Mouse (Mus musculus) adrenal gland, postnatal 36 days (tissue): ENCODE measurements at regions not wholly inside any gene's neighbourhood (a gene's known extent, or its start where the extent isn't known, plus 50 kb on each side); places are given as distances from the start of the nearest gene placed in this dataset.
A peak's percentile ranks its signal among the peaks of the same experiment; 100 is the strongest.

Experiments
- DNase-seq, 2 experiments: peaks; one replicate each; pipeline ENCODE4 v3.0.0; 2021; ENCODE audit warnings: mixed read lengths in 1 of 2

DNA sequence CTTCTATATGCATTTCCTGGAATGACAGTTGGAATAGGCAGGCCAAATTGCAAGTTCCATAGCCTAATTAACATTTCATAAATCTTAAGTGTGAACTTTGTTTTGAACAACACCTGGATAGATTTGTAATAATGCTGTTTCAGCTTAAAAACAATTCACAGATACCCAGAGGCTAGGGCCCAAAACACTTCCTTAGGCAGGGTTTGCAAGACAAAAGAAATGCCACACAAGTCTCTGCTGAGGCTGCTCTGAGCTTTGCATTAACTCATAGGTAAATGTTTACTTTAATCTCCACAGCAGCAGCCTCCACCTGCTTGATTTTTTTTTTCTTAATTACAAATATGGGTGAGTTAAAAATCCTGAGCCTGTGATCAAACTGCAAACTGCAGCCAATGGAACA, 118.4 kb downstream of the Gnat3 start:
- no peak for DNase-seq

DNA sequence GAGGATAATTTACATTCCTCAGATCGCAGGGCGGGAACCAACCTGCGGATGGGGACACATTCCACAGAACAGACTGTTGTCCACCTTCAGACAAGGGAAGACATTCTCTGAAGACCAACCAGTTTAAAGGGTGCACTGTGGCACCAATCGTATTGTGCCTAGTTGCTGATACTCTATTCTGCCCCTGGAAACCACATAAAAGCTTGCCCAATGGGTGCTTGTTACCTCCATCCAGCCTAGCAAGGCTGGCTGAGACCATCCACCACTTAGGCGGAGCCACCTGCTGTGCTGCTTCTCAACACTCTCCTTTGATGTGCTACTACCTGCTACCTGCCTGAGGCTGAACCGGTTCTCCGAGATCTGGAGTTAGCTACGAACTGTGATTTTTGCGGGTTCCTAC, 119.9 kb downstream of the Gnat3 start:
- no peak for DNase-seq

DNA sequence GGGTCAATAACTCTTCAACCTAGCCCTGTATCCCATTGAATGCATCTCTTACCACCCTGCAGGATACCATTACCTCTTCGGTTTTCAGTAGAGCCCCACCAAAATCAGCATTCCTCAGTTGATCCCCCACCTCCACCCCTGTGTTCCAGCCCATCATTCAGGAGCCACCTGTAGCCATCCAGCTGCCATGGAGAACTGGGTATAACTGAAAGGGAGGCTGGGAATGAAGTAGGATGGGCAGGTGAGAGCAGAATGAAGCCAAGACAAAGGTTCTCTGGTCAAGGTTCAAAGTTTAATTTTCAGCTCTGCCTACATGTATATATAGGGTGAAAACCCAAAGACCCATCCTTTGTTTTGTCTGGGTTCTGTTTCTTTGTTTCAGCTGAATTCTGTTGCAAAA, 121.4 kb downstream of the Gnat3 start:
- no peak for DNase-seq

- no peak for DNase-seq
These were observed 123.1 kb downstream of the Gnat3 start for GRCm38 (mm10) chr5:18085456-18085855.

DNA sequence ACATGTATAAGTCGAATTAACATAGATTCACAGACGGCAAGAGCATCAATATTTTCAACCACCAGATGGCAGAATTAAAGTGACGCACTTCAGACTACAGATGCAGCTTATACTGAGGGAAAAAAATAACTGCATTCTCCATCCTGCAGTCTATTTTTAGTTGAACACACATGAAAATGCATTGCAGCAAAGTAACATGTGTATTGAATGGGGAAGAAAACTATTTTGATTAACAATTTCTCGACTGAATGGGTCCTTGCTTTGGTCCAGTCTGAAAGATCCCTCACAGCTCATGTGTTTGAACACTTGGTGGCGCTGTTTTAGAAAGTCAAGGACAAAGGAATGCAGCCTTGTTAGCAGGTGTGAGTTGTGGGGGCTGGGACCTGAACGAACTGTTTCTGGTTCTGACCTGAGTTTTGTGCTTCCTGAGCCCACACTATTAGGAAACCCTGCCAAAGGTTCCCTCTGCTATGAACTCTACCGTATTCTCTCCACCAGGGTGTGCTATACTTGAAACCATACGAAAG, 125.6 kb downstream of the Gnat3 start:
- DNase-seq = peak; percentile 10 to 37

GRCm38 (mm10) chr5:18089956-18090355, 127.6 kb downstream of the Gnat3 start:
- no peak for DNase-seq

GRCm38 (mm10) chr5:18114905-18115689, 152.7 kb downstream of the Gnat3 start:
- DNase-seq = no peak

- no peak for DNase-seq
These were observed 173.7 kb downstream of the Gnat3 start for GRCm38 (mm10) chr5:18135794-18136678.

GRCm38 (mm10) chr5:18137450-18138061, 175.2 kb downstream of the Gnat3 start:
- DNase-seq = no peak

GRCm38 (mm10) chr5:18152241-18152640, 189.9 kb downstream of the Gnat3 start:
- no peak for DNase-seq

DNA sequence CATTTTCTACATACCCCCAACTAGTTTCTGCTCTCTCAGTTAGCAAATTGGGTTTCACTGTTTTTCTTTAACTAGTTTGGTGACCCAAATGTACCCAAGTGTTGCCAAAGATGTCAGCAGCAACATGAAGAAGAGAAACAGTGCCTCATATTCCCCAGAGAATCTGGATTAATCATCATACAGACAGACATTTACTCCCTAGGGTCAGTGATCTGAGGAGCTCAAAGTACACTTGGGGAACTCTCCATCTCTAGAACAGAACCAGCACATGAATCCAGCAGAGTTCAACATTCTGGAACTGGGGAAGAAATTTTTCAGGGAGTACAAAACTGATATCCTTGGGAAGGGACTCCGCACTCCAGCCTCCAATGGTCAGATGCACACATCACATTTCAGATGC, 191.4 kb downstream of the Gnat3 start:
- no peak for DNase-seq

DNA sequence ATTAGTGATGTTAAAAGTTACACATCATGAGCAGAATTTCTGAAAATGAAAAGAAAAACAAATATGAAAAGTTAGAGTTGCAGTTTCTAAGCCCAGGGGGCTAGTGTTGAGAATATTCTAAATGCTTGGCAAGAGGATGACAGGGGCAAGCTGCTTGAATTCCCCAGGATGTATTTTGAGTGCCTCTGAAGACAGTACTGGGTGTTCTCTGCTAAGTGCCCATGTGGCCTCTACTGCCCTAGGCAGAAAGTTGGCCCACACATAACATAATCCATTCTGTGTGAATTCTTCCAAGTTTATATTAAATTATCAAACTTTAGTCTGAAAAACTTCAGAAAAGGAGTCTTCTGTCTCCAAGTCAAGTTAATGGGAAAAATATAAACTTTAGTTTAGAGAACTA, 196.6 kb downstream of the Gnai1 start:
- DNase-seq = no peak

DNA sequence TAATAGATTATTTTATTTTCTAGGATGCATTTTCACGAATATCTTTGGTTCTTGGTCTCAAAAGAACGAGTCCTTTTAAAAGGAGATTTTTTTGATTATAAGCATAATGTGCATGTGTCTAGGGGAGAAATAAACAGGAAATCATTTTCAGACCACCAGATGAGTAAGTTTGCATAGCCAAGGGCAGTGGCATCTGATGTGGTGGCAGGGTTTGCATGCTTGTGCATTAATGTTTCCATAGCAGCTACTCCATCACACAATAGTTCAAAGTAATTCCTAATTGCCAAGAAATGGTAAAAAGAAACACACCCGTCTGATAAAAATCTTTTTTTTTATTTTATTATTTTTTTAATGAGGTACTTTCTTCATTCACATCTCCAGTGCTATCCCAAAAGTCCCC, 182.3 kb downstream of the Gnai1 start:
- no peak for DNase-seq

DNA sequence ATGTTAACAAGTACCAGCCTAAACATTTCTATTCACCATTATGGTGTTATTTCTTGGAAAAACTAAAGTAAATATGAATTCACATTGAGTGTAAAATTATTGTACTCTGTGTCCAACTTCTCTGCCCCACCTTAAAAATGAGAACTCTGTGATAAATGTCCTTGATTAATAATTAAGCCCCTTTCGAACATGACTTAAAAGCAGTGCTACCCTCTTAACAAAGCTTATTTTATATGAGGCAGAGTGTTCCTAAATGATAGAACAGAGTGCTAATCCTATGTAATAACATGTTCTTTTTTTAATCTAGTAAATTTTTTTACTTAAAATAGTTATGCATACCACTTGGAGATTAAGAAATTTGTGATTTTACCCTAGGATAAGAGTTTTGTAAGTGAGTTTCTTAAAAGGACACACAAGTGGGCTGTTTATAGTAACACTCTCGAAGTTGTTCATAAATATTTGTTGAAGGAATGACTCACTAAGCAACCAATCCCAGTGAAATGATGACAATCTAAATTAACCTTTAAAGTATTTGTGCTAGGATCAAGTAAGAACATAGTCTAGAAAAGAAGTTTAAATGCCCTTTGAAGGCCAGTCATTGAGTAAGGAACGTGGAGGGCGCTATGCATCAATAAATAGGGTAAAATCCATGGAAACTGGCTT, 148.6 kb downstream of the Gnai1 start:
- no peak for DNase-seq
